Comparison of ENCODE assay signal across 10 mouse cellular contexts in genomic region chr6:142343561-142343960, GRCm38 (mm10). TPM values are rescaled to one million over a fixed set of nuclear protein-coding genes. Genes with fewer than 3 reads are reported as not detected.
DNase-seq lines count a peak whose midpoint lies in the region; ATAC-seq lines count a peak whose summit lies in the region.
"Had no signal": no experiment of that assay in that cellular context is flagged by ENCODE, and none has a peak within 500 bp of the region (broad histone marks: within the 10 kb centered on the region; RNA-seq: fewer than 3 reads in every experiment).

No protein-coding gene starts in this region.

- no peaks in the 10 kb centered on the region for H3K36me3 ChIP-seq in embryonic facial prominence, embryonic 10.5 days (replicated peaks)

- ATAC-seq in CD4-positive, CD25-positive, alpha-beta regulatory T cell, adult 4 months, result no peak

- DNase-seq in CD4-positive, CD25-positive, alpha-beta regulatory T cell, adult 2 months (ENCODE audit: low read depth, low spot score), result peak; percentile 73
- DNase-seq in kidney, adult 18-20 months, result peak; percentile 47
- no peak for DNase-seq in kidney, adult 11 months
- peak; percentile 20 for DNase-seq in MN1 (ENCODE audit: low spot score)
- DNase-seq in embryonic facial prominence, embryonic 10.5 days (ENCODE audit: low spot score), result peak; percentile 51
- peak; percentile 80 to 82 for DNase-seq in left cerebral cortex, postnatal 14 days (ENCODE audit: low spot score in 2 of 2)
- DNase-seq in right cerebral cortex, postnatal 10 days (ENCODE audit: low spot score in 2 of 2), result peak; percentile 74 to 75

- no peaks in the 10 kb centered on the region for H3K27me3 ChIP-seq in embryonic facial prominence, embryonic 10.5 days (replicated peaks; ENCODE audit: low read depth, poor library complexity, severe bottlenecking)
- H3K27me3 ChIP-seq: heart, embryonic 13.5 days had no signal

- peaks cover 17% of the 10 kb centered on the region for H3K4me1 ChIP-seq in embryonic facial prominence, embryonic 10.5 days

- no peaks in the 10 kb centered on the region for H3K9me3 ChIP-seq in embryonic facial prominence, embryonic 10.5 days
- H3K9me3 ChIP-seq: heart, embryonic 13.5 days; megakaryocyte, embryonic 14.5 days had no signal

- no peak overlapping the region for H3K4me3 ChIP-seq in embryonic facial prominence, embryonic 10.5 days
- H3K4me3 ChIP-seq: heart, embryonic 13.5 days; megakaryocyte, embryonic 14.5 days had no signal

- 74% methylated on average over 2 of the region's 2 CpGs for WGBS in embryonic facial prominence, embryonic 10.5 days

- intact Hi-C loops in left cerebral cortex, postnatal 14 days (cut with DNase I), result loop anchor here (10.0 kb wide), 1 partner anchor 849 kb away; no protein-coding TSS in a partner anchor

- no peak overlapping the region for H3K27ac ChIP-seq in embryonic facial prominence, embryonic 10.5 days (replicated peaks)
- H3K27ac ChIP-seq: heart, embryonic 13.5 days had no signal

RNA-seq across cellular contexts. Expression of gene Pyroxd1, which starts 1.9 kb away (rescaled TPM):
- 10 to 100 TPM; 18.8 to 20.0 TPM for polyA plus RNA-seq in CD4-positive, CD25-positive, alpha-beta regulatory T cell, adult 4 months (2017; shearing (Covaris generic))
- polyA plus RNA-seq in embryonic facial prominence, embryonic 10.5 days (2016; fragmentation: Nextera tagmentation; extraction: Ambion mirVana), result 17.4 and 20.6 TPM in 2 replicates
- total RNA-seq in left cerebral cortex, postnatal 14 days (2021), result 10 to 100 TPM; 11.0 to 15.8 TPM

RNA-seq across cellular contexts. Expression of gene Slco1a5, which starts 20.8 kb away (rescaled TPM):
- polyA plus RNA-seq in CD4-positive, CD25-positive, alpha-beta regulatory T cell, adult 4 months (2017; shearing (Covaris generic)), result not detected
- 0.35 and 0.51 TPM in 2 replicates for polyA plus RNA-seq in embryonic facial prominence, embryonic 10.5 days (2016; fragmentation: Nextera tagmentation; extraction: Ambion mirVana)
- total RNA-seq in left cerebral cortex, postnatal 14 days (2021), result not detected
- polyA plus RNA-seq: heart, embryonic 13.5 days had no signal

RNA-seq across cellular contexts. Expression of gene Recql, which starts 43.3 kb away (rescaled TPM):
- polyA plus RNA-seq in CD4-positive, CD25-positive, alpha-beta regulatory T cell, adult 4 months (2017; shearing (Covaris generic)), result 10 to 100 TPM; 46.9 to 49.0 TPM
- 34.3 and 37.4 TPM in 2 replicates for polyA plus RNA-seq in embryonic facial prominence, embryonic 10.5 days (2016; fragmentation: Nextera tagmentation; extraction: Ambion mirVana)
- total RNA-seq in left cerebral cortex, postnatal 14 days (2021), result 10 to 100 TPM; 18.6 to 20.2 TPM

RNA-seq across cellular contexts. Expression of gene Golt1b, which starts 43.5 kb away (rescaled TPM):
- 10 to 100 TPM; 49.8 to 53.2 TPM for polyA plus RNA-seq in CD4-positive, CD25-positive, alpha-beta regulatory T cell, adult 4 months (2017; shearing (Covaris generic))
- polyA plus RNA-seq in embryonic facial prominence, embryonic 10.5 days (2016; fragmentation: Nextera tagmentation; extraction: Ambion mirVana), result 120 and 126 TPM in 2 replicates
- total RNA-seq in left cerebral cortex, postnatal 14 days (2021), result 10 to 100 TPM; 29.0 to 29.5 TPM

RNA-seq across cellular contexts. Expression of gene Iapp, which starts 45.3 kb away (rescaled TPM):
- polyA plus RNA-seq in CD4-positive, CD25-positive, alpha-beta regulatory T cell, adult 4 months (2017; shearing (Covaris generic)), result not detected
- polyA plus RNA-seq in embryonic facial prominence, embryonic 10.5 days (2016; fragmentation: Nextera tagmentation; extraction: Ambion mirVana), result 0.24 TPM in 1 of 2 replicates, not detected in the other
- not detected for total RNA-seq in left cerebral cortex, postnatal 14 days (2021)
- polyA plus RNA-seq: heart, embryonic 13.5 days had no signal
